Comparison of ENCODE assay signal across 8 mouse cellular contexts in genomic region chr2:57238614-57239165, GRCm38 (mm10). TPM values are rescaled to one million over a fixed set of nuclear protein-coding genes. Genes with fewer than 3 reads are reported as not detected.
DNase-seq lines count a peak whose midpoint lies in the region; ATAC-seq and TF ChIP-seq lines count a peak whose summit lies in the region.

No protein-coding gene starts in this region.

- intact Hi-C loops in heart, adult 2 months (cut with DNase I): loop anchor here (1.0 to 10.0 kb wide), 2 partner anchors 56 to 124 kb away; no protein-coding TSS in a partner anchor
- intact Hi-C loops in heart, postnatal 36 days (cut with DNase I): loop anchor here (2.0 to 5.0 kb wide), 3 partner anchors 56 to 122 kb away; no protein-coding TSS in a partner anchor

- no peak for TF ChIP-seq EP300 in heart, adult 2 months (IDR thresholded peaks at IDR 0.05; ENCODE audit: insufficient read depth, low read depth, low read length)
- peak; percentile 72 for TF ChIP-seq EP300 in CH12.LX (IDR thresholded peaks at IDR 0.05; ENCODE audit: low read length)

- TF ChIP-seq CTCF in heart, adult 2 months (IDR thresholded peaks at IDR 0.05): no peak
- TF ChIP-seq CTCF in CH12.LX (conservative IDR thresholded peaks at IDR 0.05 in 1 of 2, IDR thresholded peaks at IDR 0.05 in 1 of 2; ENCODE audit: low read depth in 2 of 2, low read length in 2 of 2): no peak

- WGBS in heart, adult 2 months: 9% methylated on average over 17 of the region's 17 CpGs
- WGBS in embryonic facial prominence, embryonic 14.5 days: 4% methylated on average over 17 of the region's 17 CpGs

- in situ Hi-C loops in CH12.LX (cut with MboI; ENCODE audit: low pct_ligation_motif_present, low pct_unique_long_range_greater_than_20kb, low sequenced_read_pairs): no loop called here

- no peaks in the 10 kb centered on the region for H3K79me2 ChIP-seq in heart, adult 2 months (replicated peaks; ENCODE audit: control insufficient read depth, insufficient read depth, low read length)
- H3K79me2 ChIP-seq in CH12.LX (replicated peaks; ENCODE audit: control insufficient read depth, extremely low read depth, insufficient read depth, poor library complexity, severe bottlenecking): no peaks in the 10 kb centered on the region

- peak in 1 of 2 experiments; percentile 49 for DNase-seq in heart, adult 2 months
- no peak for DNase-seq in heart, postnatal 36 days
- peak; percentile 95 for DNase-seq in CH12.LX (ENCODE audit: extremely low read depth)
- peak; percentile 29 for DNase-seq in embryonic facial prominence, embryonic 14.5 days (ENCODE audit: low spot score)
- peak; percentile 90 for DNase-seq in induced T-regulatory cell, adult 2 months (ENCODE audit: low read depth)
- peak; percentile 68 to 82 for DNase-seq in thymus, adult 18-20 months
- DNase-seq in cerebellum, postnatal 14 days: no peak

- TF ChIP-seq RAD21 in CH12.LX (IDR thresholded peaks at IDR 0.05; ENCODE audit: low read depth, low read length): no peak; the same call in 1 of the 2 replicates

- no peaks in the 10 kb centered on the region for H3K4me1 ChIP-seq in heart, adult 2 months (ENCODE audit: control insufficient read depth, insufficient read depth, low read length)
- peaks cover 0 to 20% of the 10 kb centered on the region in 2 experiments; a peak in 2 of 4 replicates for H3K4me1 ChIP-seq in CH12.LX (ENCODE audit: control insufficient read depth in 1 of 2, insufficient read depth in 2 of 2)
- H3K4me1 ChIP-seq in embryonic facial prominence, embryonic 14.5 days (ENCODE audit: control insufficient read depth, insufficient read depth, low read length): no peaks in the 10 kb centered on the region; the same call in 1 of the 2 replicates

- H3K4me3 ChIP-seq in heart, adult 2 months: peak overlapping the region; percentile 62
- peak overlapping the region; percentile 67 to 86 (median 79) for H3K4me3 ChIP-seq in CH12.LX (replicated peaks in 1 of 3; ENCODE audit: low read depth in 2 of 3, low read length in 2 of 3, poor library complexity in 1 of 3)
- peak overlapping the region; percentile 73 for H3K4me3 ChIP-seq in embryonic facial prominence, embryonic 14.5 days (ENCODE audit: low read depth, low read length)

- no peaks in the 10 kb centered on the region for H3K9me3 ChIP-seq in CH12.LX (replicated peaks; ENCODE audit: low read length)
- no peaks in the 10 kb centered on the region for H3K9me3 ChIP-seq in embryonic facial prominence, embryonic 14.5 days (ENCODE audit: control insufficient read depth, low read length)

- peak overlapping the region; percentile 91 for H3K9ac ChIP-seq in heart, adult 2 months (ENCODE audit: low read depth, low read length)
- H3K9ac ChIP-seq in CH12.LX (ENCODE audit: insufficient read depth, low read depth): peak overlapping the region; percentile 18; the same call in 1 of the 2 replicates
- H3K9ac ChIP-seq in embryonic facial prominence, embryonic 14.5 days (ENCODE audit: low read depth, low read length): peak overlapping the region; percentile 90

- no peaks in the 10 kb centered on the region for H3K27me3 ChIP-seq in heart, adult 2 months (ENCODE audit: control insufficient read depth, insufficient read depth, low read length)
- H3K27me3 ChIP-seq in CH12.LX (replicated peaks): no peaks in the 10 kb centered on the region
- no peaks in the 10 kb centered on the region for H3K27me3 ChIP-seq in embryonic facial prominence, embryonic 14.5 days (replicated peaks; ENCODE audit: control insufficient read depth, insufficient read depth, low read length)

- peak overlapping the region; percentile 86 for H3K27ac ChIP-seq in heart, adult 2 months
- H3K27ac ChIP-seq in CH12.LX (ENCODE audit: insufficient read depth, low read depth): peak overlapping the region; percentile 94
- H3K27ac ChIP-seq in embryonic facial prominence, embryonic 14.5 days (replicated peaks; ENCODE audit: low read depth, low read length): peak overlapping the region; percentile 81

- 0 out of 2 replicates have a peak, but pooled peaks have one; percentile 10 for ATAC-seq in embryonic facial prominence, embryonic 14.5 days (ENCODE audit: low read depth)
- ATAC-seq in megakaryocyte-erythroid progenitor cell, adult 5-6 weeks (replicated peaks; ENCODE audit: low FRiP score, low TSS enrichment, poor library complexity, severe bottlenecking): peak; percentile 69

- no peak for TF ChIP-seq POLR2A in heart, adult 2 months (IDR thresholded peaks at IDR 0.05; ENCODE audit: insufficient read depth, low read depth, low read length)
- 0 out of 2 replicates have a peak, but pooled peaks have one; percentile 7 for TF ChIP-seq POLR2A in CH12.LX (IDR thresholded peaks at IDR 0.05; ENCODE audit: low read depth, low read length)

- dilution Hi-C loops in CH12.LX (cut with MboI; ENCODE audit: extremely low pct_ligation_motif_present, extremely low pct_unique_long_range_greater_than_20kb, low sequenced_read_pairs): no loop called here

- no peaks in the 10 kb centered on the region for H3K36me3 ChIP-seq in heart, adult 2 months (ENCODE audit: control insufficient read depth, insufficient read depth, low read length)
- H3K36me3 ChIP-seq in CH12.LX (replicated peaks in 1 of 2; ENCODE audit: control insufficient read depth in 1 of 2, insufficient read depth in 1 of 2, low read length in 1 of 2): no peaks in the 10 kb centered on the region
- H3K36me3 ChIP-seq in embryonic facial prominence, embryonic 14.5 days (ENCODE audit: control insufficient read depth, insufficient read depth, low read length): no peaks in the 10 kb centered on the region

- H3K4me2 ChIP-seq in CH12.LX (ENCODE audit: insufficient read depth, low read depth, poor library complexity, severe bottlenecking): peak overlapping the region; percentile 83; the same call in 1 of the 2 replicates
- peak overlapping the region; percentile 95 for H3K4me2 ChIP-seq in embryonic facial prominence, embryonic 14.5 days (ENCODE audit: low read depth, low read length)

TF ChIP-seq in CH12.LX, 34 proteins besides CTCF, POLR2A, EP300 and RAD21:
- peak; percentile 80 for TF ChIP-seq IRF4 (IDR thresholded peaks at IDR 0.05; ENCODE audit: low read depth, low read length)
- TF ChIP-seq ZMIZ1 (IDR thresholded peaks at IDR 0.05; ENCODE audit: low read depth, low read length): peak; percentile 12; the same call in 1 of the 2 replicates
- peak; percentile 85 for TF ChIP-seq BHLHE40 (IDR thresholded peaks at IDR 0.05; ENCODE audit: low read depth, low read length)
- no peak for TF ChIP-seq MAZ (IDR thresholded peaks at IDR 0.05; ENCODE audit: low read depth, low read length)
- peak; percentile 62 for TF ChIP-seq MAFK (IDR thresholded peaks at IDR 0.05; ENCODE audit: insufficient replicate concordance, low read length)
- TF ChIP-seq NELFE (IDR thresholded peaks at IDR 0.05; ENCODE audit: low read depth, low read length): no peak
- TF ChIP-seq CHD2 (IDR thresholded peaks at IDR 0.05; ENCODE audit: low read length): peak; percentile 60; the same call in 1 of the 2 replicates
- no peak for TF ChIP-seq TBP (conservative IDR thresholded peaks at IDR 0.05; ENCODE audit: low read depth, low read length)
- TF ChIP-seq JUND (conservative IDR thresholded peaks at IDR 0.05; ENCODE audit: low read depth, low read length): no peak
- TF ChIP-seq MEF2A (IDR thresholded peaks at IDR 0.05; ENCODE audit: borderline replicate concordance, low read depth, low read length): peak; percentile 26
- TF ChIP-seq RCOR1 (conservative IDR thresholded peaks at IDR 0.05; ENCODE audit: low read depth, low read length): no peak
- TF ChIP-seq ETS1 (conservative IDR thresholded peaks at IDR 0.05; ENCODE audit: low read depth, low read length): peak; percentile 74
TF ChIP-seq in CH12.LX: peak in this region for 7.

RNA-seq across cellular contexts. Expression of gene Gpd2, which starts 1.3 kb away (rescaled TPM):
- total RNA-seq in heart, adult 2 months (2021): 10 to 100 TPM; 13.1 to 16.0 TPM
- 8.7 and 10.1 TPM in 2 replicates for polyA plus RNA-seq in heart, adult 2 months (2012; rRNA removed)
- total RNA-seq in heart, postnatal 36 days (2021): 10 to 100 TPM; 15.4 to 17.5 TPM
- 16.7 and 18.4 TPM in 2 replicates for total RNA-seq in CH12.LX (2012; rRNA removed)
- 14.7 and 15.7 TPM in 2 replicates for total RNA-seq in CH12.LX (2014; rRNA removed)
- 20.4 and 20.6 TPM in 2 replicates for polyA plus RNA-seq in CH12.LX (2012; ENCODE audit: insufficient read length, low read depth)
- polyA plus RNA-seq in embryonic facial prominence, embryonic 14.5 days (2014; fragmentation: Nextera tagmentation; extraction: Ambion mirVana): 14.7 and 17.1 TPM in 2 replicates
- 28.9 and 32.5 TPM in 2 replicates for total RNA-seq in megakaryocyte-erythroid progenitor cell, adult 5-6 weeks (2014; fragmentation: Nextera tagmentation)
- total RNA-seq in megakaryocyte-erythroid progenitor cell, adult 5-6 weeks (2017): 19.1 and 24.6 TPM in 2 replicates

Comparison
In these comparisons a context has a peak if more than half of its experiments do, and no peak if none do; other contexts are left out.
1. DNase-seq: peak in CH12.LX (single experiment), embryonic facial prominence, embryonic 14.5 days (single experiment), induced T-regulatory cell, adult 2 months (single experiment) and thymus, adult 18-20 months (2 of 2); none in heart, postnatal 36 days (0 of 2) and cerebellum, postnatal 14 days (0 of 2).
2. H3K9ac ChIP-seq: peak in every context shown above with its lines; median percentile 91 in heart, adult 2 months; 90 in embryonic facial prominence, embryonic 14.5 days; 18 in CH12.LX.
3. Peak in every context shown above with its lines, with median percentiles within 50 percentile points of each other: H3K27ac ChIP-seq and H3K4me3 ChIP-seq.